Mouse (Mus musculus) MEL (cell line): Measurements from ENCODE around the gene Pik3ca.

ENCODE experiments used
- CTCF ChIP-seq, 3 experiments: IDR thresholded peaks in 2 of 3; conservative IDR thresholded peaks in 1 of 3; 2 replicates each; pipeline ENCODE4 v1.5.1; 2011 to 2012; ENCODE audit warnings: low read length in 3 of 3, low read depth in 2 of 3, mild to moderate bottlenecking in 2 of 3, improper control_type of control experiment in 1 of 3, inconsistent platforms in 1 of 3, mixed read lengths in 1 of 3, moderate library complexity in 1 of 3; ENCODE audit not compliant: control insufficient read depth in 1 of 3, insufficient read depth in 1 of 3, poor library complexity in 1 of 3, severe bottlenecking in 1 of 3
- GABPA ChIP-seq: IDR thresholded peaks from 2 replicates; pipeline ENCODE4 v1.6.1; 2012; ENCODE audit warnings: low read depth, mild to moderate bottlenecking, inconsistent platforms, low read length, improper control_type of control experiment, moderate library complexity
- JUND ChIP-seq: IDR thresholded peaks from 2 replicates; pipeline ENCODE4 v1.6.1; 2011; ENCODE audit warnings: low read depth, mild to moderate bottlenecking, improper control_type of control experiment, low read length
- POLR2A ChIP-seq, 2 experiments: IDR thresholded peaks; 2 replicates each; pipeline ENCODE4 v1.6.1; 2011 to 2012; ENCODE audit warnings: low read length in 2 of 2, mild to moderate bottlenecking in 2 of 2, control low read depth in 1 of 2, improper control_type of control experiment in 1 of 2, low read depth in 1 of 2, moderate library complexity in 1 of 2; ENCODE audit not compliant: control insufficient read depth in 1 of 2, insufficient read depth in 1 of 2, poor library complexity in 1 of 2
- POLR2AphosphoS2 ChIP-seq: IDR thresholded peaks from 2 replicates; pipeline ENCODE4 v1.6.1; 2011; ENCODE audit warnings: low read length, improper control_type of control experiment
- USF2 ChIP-seq, 2 experiments: IDR thresholded peaks; 2 replicates each; pipeline ENCODE4 v1.6.1; 2011 to 2012; ENCODE audit warnings: improper control_type of control experiment in 2 of 2, low read length in 2 of 2, borderline replicate concordance in 1 of 2, inconsistent platforms in 1 of 2, low read depth in 1 of 2, mild to moderate bottlenecking in 1 of 2; ENCODE audit not compliant: insufficient read depth in 1 of 2

- TF ChIP-seq CTCF (IDR thresholded peaks at IDR 0.05 in 2 of 3, conservative IDR thresholded peaks at IDR 0.05 in 1 of 3; ENCODE audit: control insufficient read depth in 1 of 3, insufficient read depth in 1 of 3, low read depth in 2 of 3, low read length in 3 of 3, poor library complexity in 1 of 3, severe bottlenecking in 1 of 3), result no peak
- TF ChIP-seq USF2 (IDR thresholded peaks at IDR 0.05; ENCODE audit: borderline replicate concordance in 1 of 2, insufficient read depth in 1 of 2, low read depth in 1 of 2, low read length in 2 of 2), result no peak
- no peak for TF ChIP-seq POLR2A (IDR thresholded peaks at IDR 0.05; ENCODE audit: control insufficient read depth in 1 of 2, insufficient read depth in 1 of 2, low read depth in 1 of 2, low read length in 2 of 2, poor library complexity in 1 of 2)
- no peak for TF ChIP-seq GABPA
- no peak for TF ChIP-seq POLR2AphosphoS2
- no peak for TF ChIP-seq JUND
Observed at GRCm38 (mm10) chr3:32470449-32470848, 73.0 kb downstream of the Pik3ca start.
